Mouse (Mus musculus) activated CD4-positive, CD25-positive, alpha-beta regulatory T cell, adult 4 months (primary cell): ENCODE measurements around the gene Amigo2. TPM values are rescaled to one million over a fixed set of nuclear protein-coding genes. Genes with fewer than 3 reads are reported as not detected.
A peak's percentile ranks its signal among the peaks of the same experiment; 100 is the strongest.

Experiments used
- ATAC-seq: one replicate; pipeline ENCODE4 v1.8.0; 2017
- polyA plus RNA-seq, 2 experiments: library from polyadenylated mRNA; unstranded; fragments of 100-300 nt; shearing (Covaris generic); gene quantifications; one replicate each; pipeline ENCODE4 v1.2.1; 2017

Amigo2 gene
- polyA plus RNA-seq, 2 experiments from 2014 or later = 1.1 to 2.0 TPM

- no peak for ATAC-seq
These were observed 19.3 kb upstream of the Amigo2 start for GRCm38 (mm10) chr15:97266236-97266845.

DNA sequence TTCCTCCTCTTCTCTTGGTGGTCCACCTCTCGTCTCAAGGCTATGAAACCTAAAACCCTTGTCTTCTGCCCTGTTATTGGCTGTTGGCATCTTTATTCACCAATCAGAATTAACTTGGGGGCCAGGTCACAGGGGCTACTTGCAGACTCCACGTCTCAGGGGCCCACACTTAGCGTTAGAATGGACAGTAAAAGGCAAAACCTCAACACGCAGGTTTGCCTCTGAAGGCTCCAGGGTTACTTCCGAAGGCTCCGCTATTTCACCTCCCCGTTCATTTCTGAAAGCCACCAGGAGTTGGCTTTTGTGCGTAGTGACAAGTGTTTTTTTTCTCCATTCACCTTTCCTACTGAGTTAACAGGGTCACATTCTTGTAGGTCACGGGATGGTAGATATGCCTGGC is 15.2 kb upstream of the Amigo2 start:
- no peak for ATAC-seq

DNA sequence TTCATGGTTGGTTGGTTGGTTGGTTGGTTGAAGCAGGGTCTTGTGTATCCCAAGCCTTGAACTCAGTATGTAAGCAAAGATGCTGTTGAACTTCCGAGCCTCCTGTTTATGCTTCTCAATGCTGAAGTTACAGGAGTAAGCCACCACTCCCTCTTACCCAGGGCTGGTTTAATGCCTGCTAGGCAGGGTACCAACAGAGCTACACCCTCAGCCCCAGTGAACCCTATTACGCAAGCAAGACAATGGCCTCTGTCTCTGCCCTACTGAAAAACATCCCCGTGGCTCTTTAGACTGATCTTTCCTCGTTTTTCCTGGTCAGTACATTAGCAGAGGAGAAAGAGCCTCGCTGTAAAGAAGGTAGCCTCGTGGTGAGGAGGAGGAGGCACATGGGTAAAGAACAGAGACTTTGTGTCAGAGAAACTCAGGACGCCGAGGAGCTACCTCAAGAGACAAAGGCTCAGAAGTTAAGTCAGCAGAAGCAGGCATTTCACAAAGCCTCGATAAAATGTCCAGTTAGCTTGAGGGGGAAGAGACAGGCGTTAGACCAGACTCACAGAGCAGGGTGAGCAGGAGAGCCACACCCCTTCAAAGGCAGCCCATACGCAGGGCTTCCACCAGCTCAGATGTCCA is 13.0 kb upstream of the Amigo2 start:
- ATAC-seq = no peak

- no peak for ATAC-seq
These were observed 12.2 kb upstream of the Amigo2 start for GRCm38 (mm10) chr15:97259300-97259699.

GRCm38 (mm10) chr15:97258483-97259230 is 11.6 kb upstream of the Amigo2 start:
- no peak for ATAC-seq

DNA sequence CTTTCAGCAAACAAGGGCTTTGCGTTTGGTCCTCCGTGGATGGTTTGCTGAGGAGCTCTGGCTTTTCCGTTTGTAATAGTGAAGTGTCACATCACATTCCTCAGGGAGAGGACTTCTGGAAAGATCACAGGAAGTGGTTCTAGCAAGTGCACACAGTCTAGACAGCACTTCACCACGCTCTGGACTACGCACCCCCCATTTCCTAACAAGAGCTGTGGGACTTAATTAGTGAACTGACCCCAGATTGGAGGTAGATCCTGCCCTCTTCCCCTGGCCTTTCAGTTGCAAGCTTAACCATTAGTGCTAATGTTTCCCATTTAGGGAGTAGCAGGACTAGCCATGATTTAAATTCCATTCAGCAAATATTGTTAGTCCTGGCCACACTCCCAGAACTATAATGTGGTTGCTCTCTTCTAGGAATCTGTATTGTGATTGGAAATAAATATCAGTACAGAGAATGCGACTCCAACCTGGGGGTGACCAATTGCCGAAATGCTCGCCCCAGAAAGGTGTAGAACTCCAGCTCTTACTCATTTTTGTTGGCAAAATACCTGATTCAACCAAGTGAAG is 10.2 kb upstream of the Amigo2 start:
- no peak for ATAC-seq

- ATAC-seq = no peak
These were observed 9.3 kb upstream of the Amigo2 start for GRCm38 (mm10) chr15:97256411-97256810.

DNA sequence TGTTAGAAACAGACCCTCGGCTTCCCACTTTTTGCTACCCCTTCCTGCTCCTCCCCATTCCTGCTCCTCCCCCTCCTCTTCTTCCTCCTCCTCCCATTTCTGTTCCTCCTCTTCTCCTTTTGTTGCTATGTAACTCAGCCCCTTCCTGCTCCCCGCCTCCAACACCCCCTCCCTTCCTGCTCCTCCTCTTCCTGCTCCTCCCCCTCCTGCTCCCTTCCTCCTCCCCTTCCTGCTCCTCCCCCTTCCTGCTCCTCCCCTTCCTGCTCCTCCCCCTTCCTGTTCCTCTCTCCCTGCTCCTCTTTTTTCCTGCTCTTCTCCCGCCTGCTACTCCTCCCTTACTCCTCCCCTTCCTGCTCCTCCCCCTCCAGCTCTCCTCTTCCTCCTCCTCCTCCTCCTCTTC is 8.7 kb upstream of the Amigo2 start:
- ATAC-seq = no peak

- ATAC-seq = no peak
These were observed 7.3 kb upstream of the Amigo2 start for GRCm38 (mm10) chr15:97254375-97254774.

- ATAC-seq = no peak
These were observed 5.5 kb upstream of the Amigo2 start for GRCm38 (mm10) chr15:97252493-97253034.

- ATAC-seq = no peak
These were observed 2.2 kb upstream of the Amigo2 start for GRCm38 (mm10) chr15:97249322-97249721.

DNA sequence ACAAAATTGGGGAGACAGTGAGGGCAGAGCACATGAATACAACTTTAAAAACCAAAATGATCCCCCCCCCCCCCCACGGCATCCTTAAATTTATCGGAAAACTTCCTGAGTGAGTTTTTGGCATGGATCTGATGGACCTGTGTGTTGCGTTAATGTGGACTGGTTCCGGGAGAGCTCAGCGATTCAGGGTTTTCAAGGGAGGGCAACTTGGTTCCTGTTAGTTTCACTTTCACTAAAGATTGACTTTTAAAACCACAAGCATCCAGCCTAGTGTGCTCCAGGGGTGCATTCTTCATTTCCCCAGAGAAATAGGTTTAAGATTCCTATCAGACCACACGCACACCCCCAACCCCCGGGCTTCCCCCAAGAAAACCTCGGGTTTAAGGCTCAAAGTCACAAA is 1.2 kb upstream of the Amigo2 start:
- ATAC-seq = peak; percentile 76

DNA sequence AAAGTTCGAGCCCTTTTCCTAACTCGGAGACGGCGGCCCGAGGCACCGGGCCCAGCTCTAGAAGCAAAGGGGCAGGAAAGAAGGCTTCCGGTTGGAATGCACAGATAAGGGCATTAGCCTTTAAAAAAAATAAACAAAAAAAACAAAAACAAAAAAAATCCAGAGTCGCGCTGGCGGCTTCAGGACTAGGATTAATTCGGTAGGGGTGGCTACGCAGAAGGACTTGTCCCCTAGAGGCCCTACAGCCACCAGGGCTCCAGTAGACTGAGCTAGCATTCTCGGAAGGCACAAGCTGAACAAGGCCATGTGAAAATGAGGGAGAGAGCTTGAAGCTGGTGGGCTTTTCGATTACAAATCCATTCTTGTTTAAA is 689 bp upstream of the Amigo2 start:
- no peak for ATAC-seq

GRCm38 (mm10) chr15:97246256-97246655 is 831 bp downstream of the Amigo2 start:
- no peak for ATAC-seq

DNA sequence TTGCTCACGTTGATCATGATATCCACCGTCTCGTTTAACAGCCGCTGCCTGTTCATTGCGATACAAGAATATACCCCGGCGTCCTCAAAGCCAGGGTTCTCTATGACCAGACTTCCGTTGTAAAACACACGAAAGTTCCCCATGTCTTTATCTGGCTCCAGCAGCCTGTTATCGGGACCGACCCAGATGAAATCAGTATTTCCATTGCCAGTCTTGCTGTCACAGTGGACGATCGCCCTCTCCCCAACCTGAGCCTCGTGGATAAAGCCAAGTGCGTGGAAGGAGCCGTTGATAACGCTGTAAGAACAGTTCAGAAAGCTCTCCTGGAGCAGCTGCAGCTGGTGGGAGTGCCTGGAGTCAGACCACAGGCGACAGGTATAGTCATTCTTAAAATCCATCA is 1.7 kb downstream of the Amigo2 start:
- no peak for ATAC-seq

- peak; percentile 40 for ATAC-seq
These were observed 10.1 kb downstream of the Amigo2 start for GRCm38 (mm10) chr15:97236943-97237342.

DNA sequence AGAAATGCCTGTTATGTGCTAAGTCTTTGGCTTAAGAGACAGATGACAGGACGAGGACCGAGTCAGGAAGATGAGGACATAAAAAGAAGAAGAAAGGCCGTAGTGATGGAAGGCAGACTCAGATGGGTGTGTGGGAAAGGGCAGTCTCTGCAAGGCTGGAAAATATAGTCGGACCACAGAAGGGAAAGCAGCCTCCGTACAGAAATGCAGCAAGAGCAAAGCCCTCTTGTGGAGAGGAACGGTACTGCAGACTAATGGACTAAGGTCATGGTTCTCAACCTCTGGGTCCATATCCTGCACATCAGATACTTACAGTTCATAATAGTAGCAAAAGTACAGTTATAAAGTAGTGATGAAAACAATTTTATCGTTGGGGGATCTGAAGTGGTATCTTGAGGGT is 11.9 kb downstream of the Amigo2 start:
- no peak for ATAC-seq

DNA sequence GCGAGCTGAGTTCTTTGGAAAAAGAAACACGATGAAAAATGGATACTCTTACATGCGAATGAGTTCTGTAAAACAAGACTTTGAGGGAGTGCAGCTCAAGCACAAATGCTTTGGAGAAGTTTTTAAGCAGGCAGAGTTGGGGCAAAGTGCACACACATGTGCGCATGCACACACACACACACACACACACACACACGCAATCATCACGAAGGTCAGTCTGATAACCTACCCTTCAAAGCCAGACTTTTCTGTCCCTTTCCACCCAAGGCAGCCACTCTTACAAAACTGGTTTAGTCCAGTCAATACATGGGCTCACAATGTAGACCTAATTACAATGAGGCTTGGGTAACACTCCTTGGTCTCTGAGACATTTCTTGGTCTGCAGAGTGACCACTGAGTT is 13.0 kb downstream of the Amigo2 start:
- no peak for ATAC-seq

DNA sequence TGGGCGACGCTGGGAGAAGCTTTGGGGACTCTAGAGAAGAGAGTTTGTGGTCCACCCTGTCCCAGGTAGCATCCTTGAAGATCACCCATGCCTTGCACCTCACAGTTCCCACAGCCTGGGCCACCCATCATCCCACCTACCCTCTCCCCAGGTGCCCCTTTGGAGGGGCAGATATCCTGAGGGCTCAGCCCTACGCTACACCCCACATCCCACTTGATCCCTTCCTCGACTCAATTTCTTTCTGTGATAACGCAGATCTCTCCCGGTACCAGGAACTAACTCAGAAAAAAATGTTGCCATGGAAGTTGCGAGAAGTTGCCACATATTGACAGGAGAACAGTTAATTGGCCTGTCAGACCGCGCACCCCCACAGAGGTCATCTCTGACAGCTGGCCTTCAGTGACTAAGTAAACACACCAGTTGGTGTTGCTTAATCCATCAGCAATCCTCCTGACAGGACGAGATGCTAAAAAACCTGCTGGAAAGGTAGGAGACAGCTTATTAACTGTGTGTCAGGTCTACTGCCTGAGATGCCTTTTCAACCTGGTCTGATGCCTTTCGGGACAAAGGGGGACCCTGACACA is 17.5 kb downstream of the Amigo2 start:
- no peak for ATAC-seq

- ATAC-seq = no peak
These were observed 23.1 kb downstream of the Amigo2 start for GRCm38 (mm10) chr15:97224003-97224402.

- ATAC-seq = no peak
These were observed 23.7 kb downstream of the Amigo2 start for GRCm38 (mm10) chr15:97223431-97223830.

GRCm38 (mm10) chr15:97216843-97217242 is 30.2 kb downstream of the Amigo2 start:
- ATAC-seq = no peak
